Mouse (Mus musculus) left cerebral cortex, postnatal 4 days (tissue): Measurements from ENCODE around the gene Lcn6. TPM values are rescaled to one million over a fixed set of nuclear protein-coding genes. Genes with fewer than 3 reads are reported as not detected.
"Not testable (repeated sequence)": the region's sequence is repeated elsewhere in the genome, so short reads cannot be mapped to it uniquely, and the experiment has no call there.

Experiments
- DNase-seq: peaks from one replicate; pipeline ENCODE4 v3.0.0-alpha.2; 2022
- intact Hi-C: fragments of 180-260 bp; cut with DNase I; formaldehyde crosslinking; loops from one replicate; pipeline ENCODE4 v1.15.1; 2025
- total RNA-seq, 2 experiments: library from RNA; stranded (reverse); gene quantifications; 2 replicates each; pipeline ENCODE4 v1.2.3; 2021

The Lcn6 gene
- total RNA-seq, 2 experiments from 2014 or later: not detected

DNA sequence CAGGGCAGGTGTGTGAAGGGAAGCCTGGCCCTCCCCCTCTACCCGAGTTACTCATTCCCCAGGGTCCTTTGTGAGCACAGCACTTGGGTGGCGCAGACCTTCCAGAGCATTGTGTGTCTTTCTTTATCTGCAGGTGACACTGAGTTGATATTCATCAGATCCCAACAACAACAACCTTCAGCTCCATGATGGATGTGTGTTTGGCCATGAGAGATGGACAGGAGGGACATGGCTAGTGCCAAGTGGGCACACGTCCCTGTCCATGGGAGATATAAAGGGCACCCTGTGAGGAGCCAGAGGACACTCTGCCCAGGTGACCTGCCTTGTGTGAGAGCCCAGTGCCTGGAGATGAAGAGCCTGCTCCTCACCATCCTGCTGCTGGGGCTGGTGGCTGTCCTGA lies 23.2 kb downstream of the Lcn6 start, which contains the start of gene Obp2a:
TSS of gene Obp2a (plus strand) at position 301 of the 400 bp plus-strand sequence.
- intact Hi-C loops, DNase-seq: not testable (repeated sequence)

DNA sequence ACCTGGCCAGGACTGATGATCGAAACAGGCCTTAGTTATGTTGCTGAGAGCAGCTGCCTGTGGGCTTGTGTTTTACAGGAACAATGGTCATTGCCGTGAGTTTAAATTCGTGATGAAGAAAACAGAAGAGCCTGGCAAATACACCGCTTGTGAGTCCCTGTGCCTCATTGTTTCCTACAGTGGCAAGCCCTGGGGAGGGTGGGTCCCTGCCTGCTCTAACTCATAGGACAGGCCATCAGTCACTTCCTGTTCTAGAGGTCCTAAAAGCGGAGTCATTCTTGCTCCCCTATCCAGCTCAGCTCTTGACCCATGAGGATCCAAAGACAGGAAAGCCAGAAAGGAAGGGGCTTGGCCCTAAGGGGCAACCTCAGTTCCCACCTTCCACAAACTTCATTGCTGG lies 24.4 kb downstream of the Lcn6 start:
- intact Hi-C loops: no loop called here
- DNase-seq: no peak

DNA sequence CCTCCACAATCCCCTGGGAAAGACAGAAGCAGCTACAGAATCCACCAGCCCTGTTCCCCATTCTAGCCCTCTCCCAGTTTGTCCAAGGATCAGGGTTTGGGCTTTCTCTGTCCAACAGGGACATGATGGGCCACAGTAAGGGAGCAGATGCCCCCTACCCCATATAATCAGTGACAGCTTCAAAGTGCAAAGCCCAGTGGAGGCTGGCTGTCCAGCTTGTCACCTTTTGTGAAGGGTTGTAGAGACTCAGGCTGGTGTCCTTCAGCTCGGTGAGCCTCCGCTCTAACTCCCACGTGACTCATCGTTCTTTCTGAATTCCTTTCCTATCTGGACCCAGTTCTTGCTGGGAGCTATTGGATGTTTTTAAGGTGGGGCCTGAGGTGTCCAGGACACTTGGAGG lies 27.1 kb downstream of the Lcn6 start:
- DNase-seq: no peak
- intact Hi-C loops: no loop called here

DNA sequence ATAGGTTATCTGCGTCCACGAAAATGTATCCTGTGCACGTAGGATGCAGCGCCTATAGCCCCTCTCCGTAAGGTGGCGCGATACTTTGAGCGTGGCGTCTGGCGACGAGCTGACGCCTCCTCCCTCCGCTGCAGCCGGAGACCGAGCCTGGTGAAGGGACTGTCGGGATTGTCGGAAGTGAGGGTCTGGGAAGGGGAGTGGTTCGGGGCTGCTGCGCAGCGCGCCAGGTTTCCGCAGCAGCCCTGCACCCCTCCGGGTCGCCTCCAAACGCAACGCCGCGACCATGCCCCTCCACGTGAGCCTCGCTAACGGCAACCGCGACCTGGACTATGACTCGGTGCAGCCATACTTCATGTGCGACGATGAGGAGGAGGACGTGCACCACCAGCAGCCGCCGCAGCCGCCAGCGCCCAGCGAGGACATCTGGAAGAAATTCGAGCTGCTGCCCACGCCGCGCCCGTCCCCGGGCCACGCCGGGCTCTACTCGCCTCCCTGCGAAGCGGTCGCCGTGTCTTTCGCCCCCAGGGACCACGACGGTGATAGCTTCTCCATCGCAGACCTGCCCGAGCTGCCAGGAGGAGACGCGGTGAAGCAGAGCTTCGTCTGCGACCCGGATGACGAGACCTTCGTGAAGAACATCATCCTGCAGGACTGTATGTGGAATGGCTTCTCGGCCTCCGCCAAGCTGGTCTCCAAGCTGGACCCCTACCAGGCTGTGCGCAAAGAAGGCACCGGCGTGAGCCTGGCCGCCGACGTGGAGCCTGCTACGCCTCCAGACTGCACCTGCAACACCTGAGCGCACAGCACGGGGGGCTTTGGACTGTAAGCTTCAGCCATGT lies 30.3 kb downstream of the Lcn6 start, which contains the start of gene Bmyc:
TSS of gene Bmyc (plus strand) at position 97 of the 839 bp plus-strand sequence.
- intact Hi-C loops: no loop called here
- peak; percentile 90 for DNase-seq

DNA sequence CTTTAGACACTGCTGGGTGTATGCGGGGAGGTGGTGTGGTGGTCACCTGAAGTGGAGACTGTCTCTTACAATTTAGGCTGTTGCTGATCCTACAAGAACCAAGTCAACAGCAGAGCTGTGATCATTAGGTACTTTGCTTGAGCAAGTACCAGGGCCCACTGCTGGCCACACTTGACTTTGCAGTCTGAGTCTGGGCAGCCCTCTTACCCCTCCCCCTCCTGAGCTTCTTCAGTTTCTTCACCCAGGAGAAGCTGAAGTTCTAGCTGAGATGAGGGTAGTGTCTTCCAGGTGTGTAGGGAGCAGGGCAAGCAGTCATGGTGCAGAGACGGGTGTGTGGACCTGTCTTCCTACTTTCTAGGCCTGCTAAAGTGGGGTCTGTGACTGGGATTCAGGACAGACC lies 31.5 kb downstream of the Lcn6 start:
- intact Hi-C loops: no loop called here
- DNase-seq: peak; percentile 56

DNA sequence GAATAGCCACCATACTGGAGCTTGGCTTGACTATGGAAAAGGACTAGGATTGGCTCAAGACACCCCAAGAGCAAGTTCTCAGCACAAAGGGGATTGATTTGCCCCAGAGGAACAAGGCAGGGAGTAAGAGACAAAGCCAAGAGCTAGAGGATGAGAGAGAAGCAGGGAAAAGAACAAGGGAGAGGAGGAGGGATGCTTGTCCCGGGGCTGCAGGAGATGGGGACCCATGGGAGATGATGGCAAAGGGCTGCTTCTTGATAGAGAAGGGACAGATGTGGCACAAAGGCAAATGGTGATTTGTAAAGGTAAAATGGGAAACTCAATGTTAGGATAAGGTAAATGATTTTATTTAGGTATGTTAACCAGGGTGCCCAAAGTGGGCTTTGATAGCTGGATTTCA lies 32.5 kb downstream of the Lcn6 start:
- intact Hi-C loops, DNase-seq: not testable (repeated sequence)

DNA sequence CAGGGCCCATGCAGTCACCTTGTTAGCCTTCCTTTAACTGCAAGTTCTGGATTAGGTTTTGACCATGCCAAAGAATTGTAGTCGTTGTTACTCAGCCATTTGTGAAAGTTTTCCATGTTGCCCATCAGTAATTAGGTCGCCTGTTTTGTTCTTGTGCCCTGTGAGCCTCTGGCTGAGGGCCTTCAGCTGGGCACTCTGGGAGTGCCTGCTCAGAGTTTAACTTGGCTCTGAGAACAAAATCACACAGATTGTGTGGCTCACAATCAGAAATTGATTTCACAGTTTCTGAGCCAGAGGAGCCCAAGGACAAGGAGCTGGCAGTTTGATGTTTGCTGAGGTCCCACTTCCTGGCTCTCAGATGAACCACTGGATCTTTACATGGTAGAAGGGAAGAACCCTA lies 33.2 kb downstream of the Lcn6 start:
- DNase-seq, intact Hi-C loops: not testable (repeated sequence)

DNA sequence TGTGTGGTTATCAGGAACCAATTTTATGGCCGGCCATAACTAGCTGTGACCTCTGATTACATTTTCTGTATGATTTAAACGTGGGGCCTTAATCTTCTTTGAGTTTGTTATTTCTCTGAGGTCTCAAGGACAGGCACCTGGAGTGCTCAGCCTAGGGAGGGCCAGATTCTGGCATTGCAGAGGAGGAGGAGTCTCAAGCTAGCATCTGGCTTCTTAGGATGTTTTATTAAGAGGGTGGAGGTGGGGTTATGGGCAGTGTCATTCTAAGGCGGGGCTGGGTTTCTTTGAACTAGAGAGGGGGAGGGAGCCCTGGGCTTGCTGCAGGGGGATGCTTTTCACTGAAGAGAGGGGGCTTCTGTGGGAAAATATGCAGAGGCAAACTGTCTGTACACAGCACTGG lies 35.1 kb downstream of the Lcn6 start:
- DNase-seq, intact Hi-C loops: not testable (repeated sequence)

DNA sequence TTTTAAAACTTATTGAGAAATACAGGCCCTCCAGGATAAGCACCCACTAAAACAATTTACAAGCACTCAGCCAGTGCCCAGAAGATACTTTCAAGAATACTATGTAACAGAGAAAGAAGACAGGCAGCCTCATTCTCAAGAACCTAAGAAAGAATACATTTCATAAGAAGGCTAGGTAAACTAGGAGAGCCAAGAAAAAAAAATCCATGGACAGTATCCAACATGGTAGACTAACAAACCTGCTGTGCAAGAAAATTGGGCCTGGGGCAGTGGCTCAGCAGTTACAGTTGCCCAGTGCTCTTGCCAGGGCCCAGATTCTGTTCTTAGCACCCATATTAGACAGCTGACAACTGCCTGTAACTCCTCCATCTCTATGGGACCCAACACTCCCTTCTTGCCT lies 40.6 kb downstream of the Lcn6 start:
- no peak for DNase-seq
- intact Hi-C loops: no loop called here

Other genes starting within 250 kb of the Lcn6 start
- 10 to 100 TPM; 78.4 to 99.2 TPM for gene Abca2, start 248.1 kb upstream of the Lcn6 start, total RNA-seq
- under 1 TPM in 1 of 2 experiments, not detected in 1; 0.52 TPM for gene Clic3, start 219.9 kb upstream of the Lcn6 start, total RNA-seq
- 10 to 100 TPM; 83.1 to 92.4 TPM for gene Paxx, start 215.7 kb upstream of the Lcn6 start, total RNA-seq
- 100 to 1,000 TPM; 665 to 881 TPM for gene Ptgds, start 206.7 kb upstream of the Lcn6 start, total RNA-seq
- gene Lcn12, start 182.9 kb upstream of the Lcn6 start, total RNA-seq: not detected
- gene Fbxw5, start 176.0 kb upstream of the Lcn6 start, total RNA-seq: 100 to 1,000 TPM; 117 TPM
- 1 to 10 TPM in 1 of 2 experiments, under 1 TPM in 1; 0.98 to 1.3 TPM for gene C8g, start 175.1 kb upstream of the Lcn6 start, total RNA-seq
- 1 to 10 TPM; 7.5 to 8.6 TPM for gene Traf2, start 129.8 kb upstream of the Lcn6 start, total RNA-seq
- gene Edf1, start 118.9 kb upstream of the Lcn6 start, total RNA-seq: 100 to 1,000 TPM; 154 to 155 TPM
- gene Mamdc4, start 101.9 kb upstream of the Lcn6 start, total RNA-seq: 1 to 10 TPM; 1.8 to 2.9 TPM
- 10 to 100 TPM; 77.1 to 79.5 TPM for gene Phpt1, start 101.6 kb upstream of the Lcn6 start, total RNA-seq
- 10 to 100 TPM; 49.0 to 59.4 TPM for gene Ajm1, start 95.0 kb upstream of the Lcn6 start, total RNA-seq
- 10 to 100 TPM; 85.9 to 87.1 TPM for gene Rabl6, start 68.3 kb upstream of the Lcn6 start, total RNA-seq
- not detected for gene Ccdc183, start 59.1 kb upstream of the Lcn6 start, total RNA-seq
- 10 to 100 TPM; 21.7 to 27.1 TPM for gene Tmem141, start 54.8 kb upstream of the Lcn6 start, total RNA-seq
- 1 to 10 TPM; 1.0 to 1.6 TPM for gene Fcna, start 48.8 kb upstream of the Lcn6 start, total RNA-seq
- not detected for gene Lcn8, start 23.7 kb upstream of the Lcn6 start, total RNA-seq
- not detected for gene Lcn5, start 18.8 kb upstream of the Lcn6 start, total RNA-seq
- not detected for gene Lcn10, start 5.9 kb downstream of the Lcn6 start, total RNA-seq
- not detected for gene Obp2a, start 23.3 kb downstream of the Lcn6 start, total RNA-seq
- gene Bmyc, start 30.0 kb downstream of the Lcn6 start, total RNA-seq: 10 to 100 TPM; 75.2 to 76.6 TPM
- not detected for gene Obp2b, start 60.2 kb downstream of the Lcn6 start, total RNA-seq
- not detected for gene Lcn3, start 88.8 kb downstream of the Lcn6 start, total RNA-seq
- gene Lcn11, start 100.2 kb downstream of the Lcn6 start, total RNA-seq: not detected
- gene Gm13539, start 105.5 kb downstream of the Lcn6 start, total RNA-seq: not detected
- gene Glt6d1, start 139.1 kb downstream of the Lcn6 start, total RNA-seq: not detected
- not detected for gene Lcn9, start 146.4 kb downstream of the Lcn6 start, total RNA-seq
- gene Sohlh1, start 170.5 kb downstream of the Lcn6 start, total RNA-seq: not detected
- 10 to 100 TPM; 62.7 to 81.2 TPM for gene Kcnt1, start 186.9 kb downstream of the Lcn6 start, total RNA-seq